Mouse (Mus musculus): ENCODE data around the gene Tmem135.

GRCm38 (mm10) chr7:89205402-89205801 lies 198.6 kb downstream of the Tmem135 start:
- TF ChIP-seq CTCF (IDR thresholded peaks at IDR 0.05; ENCODE audit: extremely low read depth, insufficient read depth, insufficient read length, insufficient replicate concordance) (no peak), POLR2A (IDR thresholded peaks at IDR 0.05; ENCODE audit: low read depth, low read length) (no peak)

All from spleen, adult 2 months (tissue).